Mouse (Mus musculus) CD8-positive naive resting alpha-beta T cell, adult 57 days (primary cell): ENCODE data around the gene Gm4553. TPM values are rescaled to one million over a fixed set of nuclear protein-coding genes. Genes with fewer than 3 reads are reported as not detected.

ENCODE experiments used
- total RNA-seq: library from RNA; stranded (reverse); gene quantifications from one replicate; pipeline ENCODE4 v1.2.4, GENCODE M21; 2023

Gene Gm4553
- not detected for total RNA-seq

GRCm38 (mm10) chr7:142165639-142166038 is at the start of gene Gm4553:
Gene Gm4553, minus strand, starts transcription at chr7:142165739.

GRCm38 (mm10) chr7:142211559-142211958 is 46.0 kb upstream of the Gm4553 start, which contains the start of gene Gm7579:
Gene Gm7579, plus strand, starts transcription at chr7:142211859.

GRCm38 (mm10) chr7:142201064-142201463 is 35.5 kb upstream of the Gm4553 start, which contains the start of gene Krtap5-3:
Gene Krtap5-3, plus strand, starts transcription at chr7:142201364.

GRCm38 (mm10) chr7:142190289-142190688 is 24.8 kb upstream of the Gm4553 start, which contains the start of gene Gm10153:
Gene Gm10153, minus strand, starts transcription at chr7:142190389.

GRCm38 (mm10) chr7:142175905-142176304 is 10.4 kb upstream of the Gm4553 start, which contains the start of gene Krtap5-2:
Gene Krtap5-2, minus strand, starts transcription at chr7:142176005.

GRCm38 (mm10) chr7:142157013-142157412 is 8.5 kb downstream of the Gm4553 start, which contains the start of gene Gm29735:
Gene Gm29735, minus strand, starts transcription at chr7:142157113.

GRCm38 (mm10) chr7:142144507-142144906 is 21.0 kb downstream of the Gm4553 start, which contains the start of gene Gm45337:
Gene Gm45337, minus strand, starts transcription at chr7:142144607.

GRCm38 (mm10) chr7:142135934-142136333 is 29.6 kb downstream of the Gm4553 start, which contains the start of gene Gm39115:
Gene Gm39115, minus strand, starts transcription at chr7:142136034.

GRCm38 (mm10) chr7:142120629-142121028 is 44.9 kb downstream of the Gm4553 start, which contains the start of gene Gm45618:
Gene Gm45618, minus strand, starts transcription at chr7:142120729.

Other genes with a start within 250 kb of the Gm4553 start
- 65.4 TPM for gene Tollip, start 247.2 kb downstream of the Gm4553 start, total RNA-seq
- gene Brsk2, start 216.0 kb downstream of the Gm4553 start, total RNA-seq = not detected
- 56.5 TPM for gene Mob2, start 104.7 kb downstream of the Gm4553 start, total RNA-seq
- gene Dusp8, start 69.9 kb downstream of the Gm4553 start, total RNA-seq = 3.0 TPM
- gene Gm45618, start 45.0 kb downstream of the Gm4553 start, total RNA-seq = not detected
- not detected for gene Gm39115, start 29.7 kb downstream of the Gm4553 start, total RNA-seq
- gene Gm45337, start 21.1 kb downstream of the Gm4553 start, total RNA-seq = not detected
- gene Gm29735, start 8.6 kb downstream of the Gm4553 start, total RNA-seq = not detected
- gene Krtap5-2, start 10.3 kb upstream of the Gm4553 start, total RNA-seq = not detected
- gene Gm10153, start 24.6 kb upstream of the Gm4553 start, total RNA-seq = not detected
- gene Krtap5-3, start 35.6 kb upstream of the Gm4553 start, total RNA-seq = not detected
- gene Gm7579, start 46.1 kb upstream of the Gm4553 start, total RNA-seq = not detected
- gene Krtap5-5, start 64.2 kb upstream of the Gm4553 start, total RNA-seq = not detected
- not detected for gene Gm40460, start 75.3 kb upstream of the Gm4553 start, total RNA-seq
- not detected for gene Gm2431, start 92.6 kb upstream of the Gm4553 start, total RNA-seq
- not detected for gene Gm4559, start 108.6 kb upstream of the Gm4553 start, total RNA-seq
- gene Krtap5-1, start 131.4 kb upstream of the Gm4553 start, total RNA-seq = not detected
- gene Krtap5-4, start 137.8 kb upstream of the Gm4553 start, total RNA-seq = not detected
- 14.5 TPM for gene Ifitm10, start 208.0 kb upstream of the Gm4553 start, total RNA-seq
- 3.6 TPM for gene Gm49369, start 216.9 kb upstream of the Gm4553 start, total RNA-seq
- 213 TPM for gene Ctsd, start 222.3 kb upstream of the Gm4553 start, total RNA-seq